Mouse (Mus musculus) bone marrow, adult 2 months (tissue): ENCODE results near the gene Zfp346.

Experiments used
- CTCF ChIP-seq: fragments of 200-500 bp; IDR thresholded peaks from 2 replicates; pipeline ENCODE4 v1.5.1; 2011; ENCODE audit warnings: low read length, control low read depth; ENCODE audit not compliant: control insufficient read depth, insufficient read depth
- POLR2A ChIP-seq: fragments of 200-500 bp; IDR thresholded peaks from 2 replicates; pipeline ENCODE4 v1.6.1; 2011; ENCODE audit warnings: low read depth, mild to moderate bottlenecking, control low read depth, low read length, borderline replicate concordance; ENCODE audit not compliant: control insufficient read depth

GRCm38 (mm10) chr13:55114375-55114774 lies 9.3 kb downstream of the Zfp346 start:
- no peak for TF ChIP-seq CTCF
- no peak for TF ChIP-seq POLR2A
